Mouse (Mus musculus) splenic B cell, adult 2 months (primary cell): ENCODE measurements around the gene Anapc16.
A peak's percentile ranks its signal among the peaks of the same experiment; 100 is the strongest.

Source experiments
- DNase-seq: peaks from one replicate; pipeline ENCODE4 v3.0.0-alpha.2; 2011; ENCODE audit warnings: low read depth, low spot score
- H3K27me3 ChIP-seq: 2 replicates; pipeline ENCODE4 v1.6.1; 2012; ENCODE audit warnings: mild to moderate bottlenecking, low read length, moderate library complexity, mixed read lengths; ENCODE audit not compliant: control insufficient read depth, poor library complexity, insufficient read depth, severe bottlenecking
- H3K36me3 ChIP-seq: 2 replicates; pipeline ENCODE4 v1.6.1; 2012; ENCODE audit warnings: mild to moderate bottlenecking, low read length, moderate library complexity, mixed read lengths; ENCODE audit not compliant: control insufficient read depth, poor library complexity, insufficient read depth, severe bottlenecking

The Anapc16 gene

GRCm38 (mm10) chr10:59942281-59942846 is 60.6 kb downstream of the Anapc16 start:
- no peaks in the 10 kb centered on the region for H3K27me3 ChIP-seq
- peak; percentile 37 for DNase-seq
- H3K36me3 ChIP-seq: no peaks in the 10 kb centered on the region

GRCm38 (mm10) chr10:59939081-59939480 is 63.9 kb downstream of the Anapc16 start:
- DNase-seq: peak; percentile 56
- Histone ChIP-seq H3K36me3 (no peaks in the 10 kb centered on the region), H3K27me3 (no peaks in the 10 kb centered on the region)

DNA sequence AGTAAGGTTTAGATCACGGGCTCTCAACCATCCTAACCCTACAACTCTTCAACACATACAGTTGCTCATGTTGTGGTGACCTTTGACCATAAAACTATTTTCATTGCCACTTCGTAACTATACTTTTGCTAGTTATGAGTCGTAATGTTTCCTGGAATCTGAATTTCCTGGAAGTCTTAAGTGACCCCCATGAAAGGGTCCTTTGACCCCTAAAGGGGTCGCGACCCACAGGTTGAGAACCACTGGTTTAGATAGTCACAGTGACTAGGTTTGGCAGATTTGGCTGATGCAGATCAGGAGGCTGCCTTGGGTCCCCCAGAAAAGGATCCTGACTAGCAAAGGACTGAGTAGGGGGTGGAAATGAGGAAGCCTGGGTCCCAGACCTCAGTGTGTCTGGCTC is 64.3 kb downstream of the Anapc16 start:
- DNase-seq: no peak
- Histone ChIP-seq H3K27me3 (no peaks in the 10 kb centered on the region), H3K36me3 (no peaks in the 10 kb centered on the region)
